Mouse (Mus musculus) bone marrow macrophage, adult 2 months (primary cell): Measurements from ENCODE around the gene Map3k15. TPM values are rescaled to one million over a fixed set of nuclear protein-coding genes. Genes with fewer than 3 reads are reported as not detected.

Experiments used
- H3K27ac ChIP-seq: 2 replicates; pipeline ENCODE4 v1.5.1; 2012; ENCODE audit warnings: low read depth, low read length; ENCODE audit not compliant: insufficient read depth
- H3K4me1 ChIP-seq: 2 replicates; pipeline ENCODE4 v1.6.1; 2012; ENCODE audit warnings: low read length; ENCODE audit not compliant: control insufficient read depth, insufficient read depth
- H3K4me3 ChIP-seq: 2 replicates; pipeline ENCODE4 v1.5.1; 2012; ENCODE audit warnings: mild to moderate bottlenecking, low read length, moderate library complexity; ENCODE audit not compliant: insufficient read depth
- CTCF ChIP-seq: IDR thresholded peaks from 2 replicates; pipeline ENCODE4 v1.5.1; 2012; ENCODE audit warnings: low read depth, mild to moderate bottlenecking, low read length, moderate library complexity
- POLR2A ChIP-seq: IDR thresholded peaks from 2 replicates; pipeline ENCODE4 v1.6.1; 2012; ENCODE audit warnings: mild to moderate bottlenecking, low read depth, low read length, borderline replicate concordance
- polyA plus RNA-seq: library from polyadenylated mRNA; stranded (reverse); fragments of >200 nt; gene quantifications from 2 replicates; pipeline ENCODE4 v1.2.4, GENCODE M21; 2012; ENCODE audit not compliant: missing spikeins, insufficient read depth, insufficient read length

Gene Map3k15
- polyA plus RNA-seq, 1 experiment, result 4.0 TPM

DNA sequence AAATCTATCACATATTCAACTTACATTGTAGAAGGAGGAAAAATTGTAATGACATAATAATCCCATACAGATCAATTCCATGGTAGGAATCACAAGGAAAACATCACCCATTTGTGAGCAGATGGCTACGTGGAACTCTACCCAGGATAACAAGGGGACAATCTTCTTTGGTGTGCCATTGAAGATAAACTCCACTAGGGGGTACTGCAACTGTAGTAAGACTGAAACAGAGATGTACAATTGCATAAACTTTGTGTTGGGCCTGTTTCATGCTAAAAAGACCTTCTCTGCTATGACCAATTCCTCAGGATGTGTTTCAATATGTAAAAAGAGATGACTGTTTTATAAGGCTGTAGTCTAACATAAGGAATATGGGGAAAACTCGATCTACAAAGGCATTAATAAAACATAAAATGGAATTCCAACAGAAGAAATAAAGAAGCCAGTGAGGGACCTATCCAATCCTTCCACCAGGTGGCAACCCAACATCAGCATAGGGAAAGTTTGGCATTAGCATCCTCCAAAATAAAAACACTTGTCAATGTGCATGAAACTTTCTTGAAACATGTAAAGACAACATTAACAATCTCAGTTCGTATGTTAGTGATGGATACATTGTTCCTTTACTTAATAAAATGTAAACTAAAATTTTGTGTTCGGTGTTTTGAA, 165.0 kb downstream of the Map3k15 start:
- Histone ChIP-seq H3K4me1 (no peaks in the 10 kb centered on the region), H3K4me3 (no peak overlapping the region), H3K27ac (no peak overlapping the region)
- TF ChIP-seq CTCF, result no peak
- TF ChIP-seq POLR2A, result no peak

DNA sequence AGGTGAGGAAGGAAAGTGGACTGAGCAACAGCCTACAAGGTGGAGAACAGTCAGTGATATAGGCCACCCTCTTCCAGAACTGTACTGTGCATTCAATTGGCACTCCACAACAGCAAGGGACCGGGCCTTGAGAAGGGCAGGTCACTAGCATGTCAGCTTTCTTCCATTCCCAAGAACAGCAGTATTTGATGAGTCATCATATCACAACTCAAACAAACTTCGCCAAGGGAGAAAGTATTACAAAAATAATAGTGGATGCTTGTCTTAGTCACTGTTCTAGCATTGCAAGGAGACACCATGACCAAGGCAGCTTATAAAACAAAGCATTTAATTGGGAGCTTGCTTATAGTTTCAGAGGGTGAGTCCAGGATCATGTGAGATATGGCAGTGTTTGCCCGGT, 176.0 kb downstream of the Map3k15 start:
- no peak overlapping the region for H3K27ac ChIP-seq
- H3K4me3 ChIP-seq, result no peak overlapping the region
- TF ChIP-seq CTCF (no peak), POLR2A (no peak)
- no peaks in the 10 kb centered on the region for H3K4me1 ChIP-seq

GRCm38 (mm10) chrX:160166246-160166985, 178.2 kb downstream of the Map3k15 start:
- no peaks in the 10 kb centered on the region for H3K4me1 ChIP-seq
- H3K27ac ChIP-seq, result no peak overlapping the region
- H3K4me3 ChIP-seq, result no peak overlapping the region
- TF ChIP-seq POLR2A (no peak), CTCF (no peak)

DNA sequence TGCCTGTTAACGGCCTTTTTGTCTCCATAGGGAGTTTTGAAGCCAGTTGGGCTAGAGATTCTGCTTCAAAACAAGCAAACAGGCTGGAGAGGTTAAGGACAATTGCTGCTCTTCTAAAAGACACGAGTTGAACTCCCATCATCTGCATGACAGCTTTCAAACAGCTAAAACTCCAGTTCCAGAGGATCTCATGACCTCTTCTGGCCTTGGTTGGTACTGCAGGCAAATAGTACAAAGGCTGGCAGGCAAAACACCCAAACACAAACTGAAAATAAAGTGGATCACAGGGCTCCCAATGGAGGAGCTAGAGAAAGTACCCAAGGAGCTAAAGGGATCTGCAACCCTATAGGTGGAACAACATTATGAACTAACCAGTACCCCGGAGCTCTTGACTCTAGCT, 181.9 kb downstream of the Map3k15 start:
- H3K4me3 ChIP-seq, result no peak overlapping the region
- no peaks in the 10 kb centered on the region for H3K4me1 ChIP-seq
- TF ChIP-seq CTCF, result no peak
- no peak for TF ChIP-seq POLR2A
- H3K27ac ChIP-seq, result no peak overlapping the region

Other genes with a start within 250 kb of the Map3k15 start
- gene Pdha1, start 150.0 kb downstream of the Map3k15 start, polyA plus RNA-seq, result 48.2 and 52.0 TPM in 2 replicates